Mouse (Mus musculus): ENCODE measurements at regions not wholly inside any gene's neighbourhood (a gene's known extent, or its start where the extent isn't known, plus 50 kb on each side); places are given as distances from the start of the nearest gene placed in this dataset.

DNA sequence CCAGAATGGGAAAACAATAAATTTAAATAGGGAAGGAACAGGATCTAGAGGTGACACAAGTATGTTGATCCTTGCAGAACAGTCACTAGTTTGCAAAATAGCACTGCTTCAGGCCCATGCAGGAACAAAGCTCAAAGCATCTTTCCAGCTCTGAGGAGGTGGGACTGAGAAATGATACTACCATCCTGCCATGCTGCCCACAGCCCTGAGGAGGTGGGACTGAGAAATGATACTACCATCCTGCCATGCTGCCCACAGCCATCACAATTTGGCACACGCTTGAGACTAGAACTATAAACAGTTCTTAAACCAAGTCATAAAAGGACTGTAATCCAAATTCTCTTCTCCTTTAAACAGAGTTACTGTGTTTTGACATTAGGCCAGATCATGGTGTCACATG, 174.5 kb upstream of the Lrig1 start:
- no peaks in the 10 kb centered on the region for H3K9me3 ChIP-seq
- H3K27me3 ChIP-seq (ENCODE audit: insufficient read depth, poor library complexity, severe bottlenecking) = no peaks in the 10 kb centered on the region
- DNase-seq (ENCODE audit: low spot score) = no peak
- H3K27ac ChIP-seq = no peak overlapping the region
- H3K36me3 ChIP-seq = no peaks in the 10 kb centered on the region
- no peak overlapping the region for H3K4me3 ChIP-seq
- WGBS = 92% methylated on average over 1 of the region's 1 CpGs
- peaks cover 4% of the 10 kb centered on the region; the same call in 1 of the 2 replicates for H3K4me1 ChIP-seq (replicated peaks)

- no peaks in the 10 kb centered on the region for H3K36me3 ChIP-seq
- H3K4me3 ChIP-seq = no peak overlapping the region
- 64% methylated on average over 3 of the region's 3 CpGs for WGBS
- H3K4me1 ChIP-seq (replicated peaks) = no peaks in the 10 kb centered on the region
- H3K27me3 ChIP-seq (ENCODE audit: insufficient read depth, poor library complexity, severe bottlenecking) = no peaks in the 10 kb centered on the region
- no peaks in the 10 kb centered on the region for H3K9me3 ChIP-seq
- H3K27ac ChIP-seq = no peak overlapping the region
- no peak for DNase-seq (ENCODE audit: low spot score)
Measured at GRCm38 (mm10) chr6:94867952-94868351, 168.0 kb upstream of the Lrig1 start.

GRCm38 (mm10) chr6:94865498-94865897, 165.5 kb upstream of the Lrig1 start:
- H3K9me3 ChIP-seq = no peaks in the 10 kb centered on the region
- H3K27ac ChIP-seq = no peak overlapping the region
- 90% methylated on average over 2 of the region's 2 CpGs for WGBS
- no peak overlapping the region for H3K4me3 ChIP-seq
- H3K36me3 ChIP-seq = no peaks in the 10 kb centered on the region
- no peaks in the 10 kb centered on the region for H3K27me3 ChIP-seq (ENCODE audit: insufficient read depth, poor library complexity, severe bottlenecking)
- DNase-seq (ENCODE audit: low spot score) = no peak
- H3K4me1 ChIP-seq (replicated peaks) = no peaks in the 10 kb centered on the region

DNA sequence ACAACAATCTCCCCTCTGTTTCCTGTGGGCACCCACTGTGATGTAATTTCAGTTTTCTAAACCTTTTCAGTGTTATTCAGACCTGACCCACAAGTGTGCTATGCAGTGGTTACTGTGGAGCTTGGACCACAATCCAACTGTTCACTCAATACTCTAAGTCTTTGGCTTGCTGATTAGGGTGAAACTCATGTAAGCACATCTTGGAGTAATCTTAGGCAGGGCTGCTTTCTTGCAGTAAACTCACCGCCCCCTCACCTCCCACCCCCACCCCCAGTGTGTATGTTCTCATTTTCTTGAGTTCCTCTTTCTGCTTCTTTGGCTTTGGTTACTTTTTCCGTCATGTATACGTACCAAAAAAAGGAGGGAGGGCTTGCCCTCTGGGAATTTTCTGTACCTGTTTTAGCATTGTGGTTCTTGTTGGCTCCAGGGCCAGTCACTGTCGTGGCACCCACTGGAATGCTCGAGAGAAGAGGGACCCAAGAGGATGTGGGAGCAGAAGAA, 158.2 kb upstream of the Lrig1 start:
- no peak overlapping the region for H3K4me3 ChIP-seq
- no peak for DNase-seq (ENCODE audit: low spot score)
- H3K27me3 ChIP-seq (ENCODE audit: insufficient read depth, poor library complexity, severe bottlenecking) = no peaks in the 10 kb centered on the region
- no peak overlapping the region for H3K27ac ChIP-seq
- no peaks in the 10 kb centered on the region for H3K36me3 ChIP-seq
- H3K4me1 ChIP-seq (replicated peaks) = no peaks in the 10 kb centered on the region
- H3K9me3 ChIP-seq = no peaks in the 10 kb centered on the region
- WGBS = 84% methylated on average over 5 of the region's 5 CpGs

- Histone ChIP-seq H3K27me3 (ENCODE audit: insufficient read depth, poor library complexity, severe bottlenecking) (no peaks in the 10 kb centered on the region), H3K4me1 (replicated peaks) (no peaks in the 10 kb centered on the region), H3K9me3 (no peaks in the 10 kb centered on the region), H3K4me3 (no peak overlapping the region), H3K27ac (no peak overlapping the region), H3K36me3 (no peaks in the 10 kb centered on the region)
- no peak for DNase-seq (ENCODE audit: low spot score)
- 87% methylated on average over 4 of the region's 5 CpGs for WGBS
Measured at GRCm38 (mm10) chr6:94850121-94850520, 150.2 kb upstream of the Lrig1 start.

GRCm38 (mm10) chr6:94849533-94849932, 149.6 kb upstream of the Lrig1 start:
- no peak overlapping the region for H3K4me3 ChIP-seq
- no peaks in the 10 kb centered on the region for H3K27me3 ChIP-seq (ENCODE audit: insufficient read depth, poor library complexity, severe bottlenecking)
- 85% methylated on average over 3 of the region's 3 CpGs for WGBS
- no peaks in the 10 kb centered on the region for H3K36me3 ChIP-seq
- no peak for DNase-seq (ENCODE audit: low spot score)
- H3K4me1 ChIP-seq (replicated peaks) = no peaks in the 10 kb centered on the region
- H3K9me3 ChIP-seq = no peaks in the 10 kb centered on the region
- no peak overlapping the region for H3K27ac ChIP-seq

- no peak overlapping the region for H3K27ac ChIP-seq
- 85% methylated on average over 1 of the region's 1 CpGs for WGBS
- no peak for DNase-seq (ENCODE audit: low spot score)
- no peaks in the 10 kb centered on the region for H3K27me3 ChIP-seq (ENCODE audit: insufficient read depth, poor library complexity, severe bottlenecking)
- H3K36me3 ChIP-seq = no peaks in the 10 kb centered on the region
- H3K4me3 ChIP-seq = no peak overlapping the region
- H3K9me3 ChIP-seq = no peaks in the 10 kb centered on the region
- no peaks in the 10 kb centered on the region for H3K4me1 ChIP-seq (replicated peaks)
Measured at GRCm38 (mm10) chr6:94848437-94848836, 148.5 kb upstream of the Lrig1 start.

DNA sequence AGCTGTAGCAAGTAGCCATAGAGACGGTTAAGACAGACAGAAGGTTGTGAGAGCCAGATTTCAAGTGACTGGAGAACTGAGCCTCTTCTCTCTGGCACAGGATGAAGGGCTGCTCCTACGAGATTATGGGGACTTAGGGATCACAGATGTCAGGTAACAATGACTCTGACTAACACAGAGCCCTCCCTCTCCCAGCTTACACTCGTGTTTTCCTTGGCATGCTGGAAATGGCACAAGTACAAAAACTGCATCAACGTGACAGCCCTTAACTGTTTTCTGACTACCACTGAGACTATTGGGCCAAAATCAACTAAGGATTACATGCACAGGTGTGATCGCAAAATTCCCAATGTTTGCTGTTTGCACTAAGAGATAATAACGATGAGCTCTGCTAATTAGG, 145.9 kb upstream of the Lrig1 start:
- peaks cover 4% of the 10 kb centered on the region; the same call in 1 of the 2 replicates for H3K4me1 ChIP-seq (replicated peaks)
- WGBS = 81% methylated on average over 6 of the region's 6 CpGs
- no peaks in the 10 kb centered on the region for H3K27me3 ChIP-seq (ENCODE audit: insufficient read depth, poor library complexity, severe bottlenecking)
- H3K4me3 ChIP-seq = no peak overlapping the region
- H3K36me3 ChIP-seq = no peaks in the 10 kb centered on the region
- H3K9me3 ChIP-seq = no peaks in the 10 kb centered on the region
- H3K27ac ChIP-seq = no peak overlapping the region
- no peak for DNase-seq (ENCODE audit: low spot score)

DNA sequence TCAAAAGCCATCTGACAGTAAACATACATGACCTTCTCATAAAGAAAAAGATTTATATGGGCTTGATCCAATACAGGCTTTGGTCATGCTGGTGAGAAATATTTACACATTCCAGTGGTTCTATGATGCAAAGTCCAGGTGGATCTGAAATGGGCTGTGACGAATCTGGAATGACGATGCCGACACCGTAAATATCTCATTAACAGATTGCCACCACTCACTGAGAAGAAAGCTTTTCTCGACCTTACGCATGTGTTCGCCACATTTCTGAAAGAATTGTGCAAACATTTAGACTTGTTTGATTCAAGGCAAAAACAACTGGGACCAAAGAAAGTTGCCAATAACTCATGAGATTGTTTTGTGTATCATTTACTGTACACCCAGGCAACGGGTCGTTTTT, 142.9 kb upstream of the Lrig1 start:
- Histone ChIP-seq H3K36me3 (no peaks in the 10 kb centered on the region), H3K27me3 (ENCODE audit: insufficient read depth, poor library complexity, severe bottlenecking) (no peaks in the 10 kb centered on the region), H3K4me1 (replicated peaks) (peaks cover 4% of the 10 kb centered on the region; the same call in 1 of the 2 replicates), H3K4me3 (no peak overlapping the region), H3K27ac (no peak overlapping the region), H3K9me3 (no peaks in the 10 kb centered on the region)
- WGBS = 89% methylated on average over 9 of the region's 9 CpGs
- DNase-seq (ENCODE audit: low spot score) = no peak

- Histone ChIP-seq H3K4me3 (no peak overlapping the region), H3K36me3 (no peaks in the 10 kb centered on the region), H3K9me3 (no peaks in the 10 kb centered on the region), H3K27me3 (ENCODE audit: insufficient read depth, poor library complexity, severe bottlenecking) (no peaks in the 10 kb centered on the region), H3K4me1 (replicated peaks) (peaks cover 4% of the 10 kb centered on the region; the same call in 1 of the 2 replicates), H3K27ac (no peak overlapping the region)
- 67% methylated on average over 5 of the region's 5 CpGs for WGBS
- DNase-seq (ENCODE audit: low spot score) = no peak
Measured at GRCm38 (mm10) chr6:94841881-94842280, 141.9 kb upstream of the Lrig1 start.

DNA sequence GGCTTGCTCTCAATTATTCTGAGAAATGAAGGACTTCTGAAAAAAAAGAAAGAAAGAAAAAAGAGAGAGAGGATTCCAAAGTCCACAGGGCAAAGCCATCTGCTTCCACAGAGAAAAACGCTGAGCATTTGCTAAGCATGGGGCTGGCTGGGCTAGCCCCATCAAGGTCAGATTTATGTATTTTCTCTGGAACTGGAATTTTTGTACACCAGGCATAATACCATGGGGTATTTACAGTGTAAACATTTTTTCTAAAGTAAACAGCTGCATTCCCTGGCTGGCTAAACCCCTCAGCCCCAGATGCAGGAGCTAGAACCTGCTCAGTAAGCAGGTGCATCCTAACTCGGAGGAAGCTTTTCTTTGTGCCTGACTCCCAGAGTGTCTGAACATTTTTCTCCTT, 135.8 kb upstream of the Lrig1 start:
- Histone ChIP-seq H3K36me3 (no peaks in the 10 kb centered on the region), H3K9me3 (no peaks in the 10 kb centered on the region), H3K27ac (no peak overlapping the region), H3K4me3 (no peak overlapping the region), H3K27me3 (ENCODE audit: insufficient read depth, poor library complexity, severe bottlenecking) (peaks cover 3% of the 10 kb centered on the region; the same call in 1 of the 2 replicates), H3K4me1 (replicated peaks) (peaks cover 17% of the 10 kb centered on the region; the same call in 1 of the 2 replicates)
- no peak for DNase-seq (ENCODE audit: low spot score)
- WGBS = 69% methylated on average over 2 of the region's 2 CpGs

DNA sequence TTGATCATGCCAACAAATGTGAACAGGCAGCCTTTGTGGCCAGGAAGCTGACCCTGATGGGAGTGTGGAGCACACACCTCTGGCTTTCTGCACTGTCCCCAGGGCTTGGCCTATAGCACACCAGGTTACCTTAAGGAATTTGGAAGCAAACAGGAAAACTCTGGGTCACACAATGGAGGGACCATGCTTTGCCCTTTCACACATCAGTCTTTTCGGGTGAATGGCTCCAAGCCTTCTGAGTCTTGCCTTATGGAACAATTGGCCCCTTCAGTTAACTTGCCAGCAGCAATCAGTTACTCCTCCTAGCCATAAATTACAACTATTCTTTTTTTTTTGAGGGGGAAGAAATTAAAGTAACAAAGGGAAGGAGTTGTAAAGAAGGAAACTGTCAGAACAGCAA, 134.6 kb upstream of the Lrig1 start:
- H3K9me3 ChIP-seq = no peaks in the 10 kb centered on the region
- peak; percentile 14 for DNase-seq (ENCODE audit: low spot score)
- H3K36me3 ChIP-seq = no peaks in the 10 kb centered on the region
- H3K4me3 ChIP-seq = no peak overlapping the region
- peaks cover 3% of the 10 kb centered on the region; the same call in 1 of the 2 replicates for H3K27me3 ChIP-seq (ENCODE audit: insufficient read depth, poor library complexity, severe bottlenecking)
- WGBS = 30% methylated on average over 1 of the region's 1 CpGs
- peaks cover 20% of the 10 kb centered on the region; the same call in 1 of the 2 replicates for H3K4me1 ChIP-seq (replicated peaks)
- peak overlapping the region; percentile 40; the same call in 1 of the 2 replicates for H3K27ac ChIP-seq

DNA sequence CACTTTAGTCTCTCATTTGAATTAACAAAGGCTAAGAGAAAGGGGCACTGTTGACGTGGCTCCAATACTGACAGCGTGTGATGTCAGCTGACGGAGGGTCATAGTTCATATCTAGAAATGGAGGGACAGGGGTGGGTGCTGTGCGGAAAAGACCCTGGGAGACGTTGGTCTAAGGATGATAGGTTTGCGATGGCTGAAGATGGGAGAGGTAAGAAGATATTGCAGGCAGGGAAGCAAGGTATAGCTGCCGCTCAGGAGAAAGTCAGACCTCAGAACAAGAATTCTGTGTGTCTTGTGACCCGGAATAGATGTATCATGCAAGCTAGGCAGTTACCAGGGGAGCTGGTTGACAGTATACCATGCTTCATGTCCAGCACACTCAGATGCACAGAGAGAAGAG, 130.8 kb upstream of the Lrig1 start:
- Histone ChIP-seq H3K27ac (no peak overlapping the region), H3K9me3 (no peaks in the 10 kb centered on the region), H3K27me3 (ENCODE audit: insufficient read depth, poor library complexity, severe bottlenecking) (peaks cover 3% of the 10 kb centered on the region; the same call in 1 of the 2 replicates), H3K4me1 (replicated peaks) (peaks cover 20% of the 10 kb centered on the region; the same call in 1 of the 2 replicates), H3K4me3 (no peak overlapping the region), H3K36me3 (no peaks in the 10 kb centered on the region)
- no peak for DNase-seq (ENCODE audit: low spot score)
- WGBS = 84% methylated on average over 8 of the region's 8 CpGs

- H3K36me3 ChIP-seq = no peaks in the 10 kb centered on the region
- peaks cover 3% of the 10 kb centered on the region; the same call in 1 of the 2 replicates for H3K27me3 ChIP-seq (ENCODE audit: insufficient read depth, poor library complexity, severe bottlenecking)
Measured at GRCm38 (mm10) chr6:94829246-94829645, 129.3 kb upstream of the Lrig1 start.

More at GRCm38 (mm10) chr6:94829246-94829645, 129.3 kb upstream of the Lrig1 start:
- Histone ChIP-seq H3K4me1 (replicated peaks) (peaks cover 12% of the 10 kb centered on the region; the same call in 1 of the 2 replicates), H3K9me3 (no peaks in the 10 kb centered on the region), H3K27ac (no peak overlapping the region), H3K4me3 (no peak overlapping the region)
- DNase-seq (ENCODE audit: low spot score) = no peak
- 86% methylated on average over 5 of the region's 5 CpGs for WGBS

Measured in hindbrain, embryonic 10.5 days (tissue).